ENCODE assay signal across 8 mouse cellular contexts in genomic region chr9:64174766-64175165, GRCm38 (mm10). TPM values are rescaled to one million over a fixed set of nuclear protein-coding genes. Genes with fewer than 3 reads are reported as not detected.
A peak's percentile ranks its signal among the peaks of the same experiment; 100 is the strongest.
DNase-seq lines count a peak whose midpoint lies in the region; ATAC-seq lines count a peak whose summit lies in the region.
"Had no signal": no experiment of that assay in that cellular context is flagged by ENCODE, and none has a peak within 500 bp of the region (broad histone marks: within the 10 kb centered on the region; RNA-seq: fewer than 3 reads in every experiment).

No protein-coding gene starts in this region.

- H3K36me3 ChIP-seq in lung, embryonic 15.5 days: peaks cover 42% of the 10 kb centered on the region
- peaks cover 37% of the 10 kb centered on the region for H3K36me3 ChIP-seq in embryonic facial prominence, embryonic 15.5 days
- peaks cover 24% of the 10 kb centered on the region for H3K36me3 ChIP-seq in limb, embryonic 11.5 days (ENCODE audit: control insufficient read depth, insufficient read depth, low read length)
- H3K36me3 ChIP-seq in stomach, embryonic 15.5 days: peaks cover 36% of the 10 kb centered on the region

- peak overlapping the region; percentile 64 for H3K4me2 ChIP-seq in lung, embryonic 15.5 days
- H3K4me2 ChIP-seq in embryonic facial prominence, embryonic 15.5 days (replicated peaks): peak overlapping the region; percentile 75
- peak overlapping the region; percentile 65; the same call in 1 of the 2 replicates for H3K4me2 ChIP-seq in limb, embryonic 11.5 days (ENCODE audit: low read depth, severe bottlenecking)
- peak overlapping the region; percentile 64 for H3K4me2 ChIP-seq in stomach, embryonic 15.5 days

- H3K27me3 ChIP-seq in lung, embryonic 15.5 days: no peaks in the 10 kb centered on the region
- no peaks in the 10 kb centered on the region for H3K27me3 ChIP-seq in embryonic facial prominence, embryonic 15.5 days
- no peaks in the 10 kb centered on the region for H3K27me3 ChIP-seq in limb, embryonic 11.5 days (ENCODE audit: control insufficient read depth, insufficient read depth, low read length)
- no peaks in the 10 kb centered on the region for H3K27me3 ChIP-seq in stomach, embryonic 15.5 days (replicated peaks)

- H3K27ac ChIP-seq in lung, embryonic 15.5 days: no peak overlapping the region
- no peak overlapping the region for H3K27ac ChIP-seq in embryonic facial prominence, embryonic 15.5 days (replicated peaks)
- no peak overlapping the region for H3K27ac ChIP-seq in limb, embryonic 11.5 days (replicated peaks; ENCODE audit: low read depth, low read length)
- no peak overlapping the region for H3K27ac ChIP-seq in stomach, embryonic 15.5 days

- H3K9ac ChIP-seq in lung, embryonic 15.5 days: no peak overlapping the region
- H3K9ac ChIP-seq in embryonic facial prominence, embryonic 15.5 days: 0 out of 2 replicates have a peak overlapping the region, but pooled peaks have one; percentile 94
- no peak overlapping the region for H3K9ac ChIP-seq in limb, embryonic 11.5 days (ENCODE audit: low read length)
- no peak overlapping the region for H3K9ac ChIP-seq in stomach, embryonic 15.5 days

- no peaks in the 10 kb centered on the region for H3K9me3 ChIP-seq in lung, embryonic 15.5 days
- no peaks in the 10 kb centered on the region for H3K9me3 ChIP-seq in embryonic facial prominence, embryonic 15.5 days (replicated peaks)
- H3K9me3 ChIP-seq in limb, embryonic 11.5 days (ENCODE audit: control insufficient read depth, low read length): no peaks in the 10 kb centered on the region
- H3K9me3 ChIP-seq in stomach, embryonic 15.5 days: no peaks in the 10 kb centered on the region

- ATAC-seq in lung, embryonic 15.5 days (ENCODE audit: borderline replicate concordance, extremely low read depth, low FRiP score, low TSS enrichment): no peak
- no peak for ATAC-seq in embryonic facial prominence, embryonic 15.5 days (ENCODE audit: insufficient number of reproducible peaks, low FRiP score, low TSS enrichment, low read depth)
- no peak for ATAC-seq in limb, embryonic 11.5 days (ENCODE audit: insufficient number of reproducible peaks, low FRiP score, low TSS enrichment, low read depth)
- no peak for ATAC-seq in stomach, embryonic 15.5 days (ENCODE audit: insufficient read depth, low FRiP score, low read depth)
- ATAC-seq: lung, postnatal 0 days had no signal

- no peak for DNase-seq in lung, adult 18-20 months
- no peak for DNase-seq in limb, embryonic 11.5 days (ENCODE audit: low spot score)
- DNase-seq in yolk sac, embryonic 10.5 days (ENCODE audit: low spot score): no peak
- DNase-seq in left cerebral cortex, postnatal 4 days: no peak

- 57% methylated on average over 8 of the region's 8 CpGs for WGBS in lung, embryonic 15.5 days
- WGBS in embryonic facial prominence, embryonic 15.5 days: 62% methylated on average over 8 of the region's 8 CpGs
- WGBS in limb, embryonic 11.5 days: 72% methylated on average over 8 of the region's 8 CpGs
- 62% methylated on average over 8 of the region's 8 CpGs for WGBS in stomach, embryonic 15.5 days

- peaks cover 28% of the 10 kb centered on the region for H3K4me1 ChIP-seq in lung, embryonic 15.5 days
- H3K4me1 ChIP-seq in embryonic facial prominence, embryonic 15.5 days: peaks cover 27% of the 10 kb centered on the region
- H3K4me1 ChIP-seq in limb, embryonic 11.5 days (ENCODE audit: control insufficient read depth, insufficient read depth, low read length): peaks cover 5% of the 10 kb centered on the region; the same call in 1 of the 2 replicates
- H3K4me1 ChIP-seq in stomach, embryonic 15.5 days: peaks cover 3% of the 10 kb centered on the region; the same call in 1 of the 2 replicates

- peak overlapping the region; percentile 86 for H3K4me3 ChIP-seq in lung, embryonic 15.5 days
- peak overlapping the region; percentile 96 for H3K4me3 ChIP-seq in embryonic facial prominence, embryonic 15.5 days (replicated peaks)
- peak overlapping the region; percentile 97 for H3K4me3 ChIP-seq in limb, embryonic 11.5 days (ENCODE audit: low read depth, low read length)
- H3K4me3 ChIP-seq in stomach, embryonic 15.5 days (replicated peaks): peak overlapping the region; percentile 98; the same call in 1 of the 2 replicates

- intact Hi-C loops in left cerebral cortex, postnatal 4 days (cut with DNase I): loop anchor here (5.0 kb wide), 1 partner anchor 78 kb away; the partner anchor contains the start of gene Map2k1

RNA-seq across cellular contexts. Expression of gene Rpl4, which starts 1.6 kb away (rescaled TPM):
- polyA plus RNA-seq in lung, embryonic 15.5 days (2015; fragmentation: Nextera tagmentation; extraction: Ambion mirVana): 1,133 and 1,159 TPM in 2 replicates
- 1,153 and 1,206 TPM in 2 replicates for polyA plus RNA-seq in embryonic facial prominence, embryonic 15.5 days (2015; fragmentation: Nextera tagmentation; extraction: Ambion mirVana)
- polyA plus RNA-seq in limb, embryonic 11.5 days (2014; fragmentation: Nextera tagmentation; extraction: Ambion mirVana): 1,355 and 1,360 TPM in 2 replicates
- polyA plus RNA-seq in stomach, embryonic 15.5 days (2015; fragmentation: Nextera tagmentation; extraction: Ambion mirVana): 1,181 and 1,204 TPM in 2 replicates
- total RNA-seq in left cerebral cortex, postnatal 4 days (2021): 100 to 1,000 TPM; 735 to 744 TPM

RNA-seq across cellular contexts. Expression of gene Zwilch, which starts 1.9 kb away (rescaled TPM):
- 26.3 and 26.6 TPM in 2 replicates for polyA plus RNA-seq in lung, embryonic 15.5 days (2015; fragmentation: Nextera tagmentation; extraction: Ambion mirVana)
- polyA plus RNA-seq in embryonic facial prominence, embryonic 15.5 days (2015; fragmentation: Nextera tagmentation; extraction: Ambion mirVana): 16.3 and 19.5 TPM in 2 replicates
- polyA plus RNA-seq in limb, embryonic 11.5 days (2014; fragmentation: Nextera tagmentation; extraction: Ambion mirVana): 36.0 and 41.3 TPM in 2 replicates
- polyA plus RNA-seq in stomach, embryonic 15.5 days (2015; fragmentation: Nextera tagmentation; extraction: Ambion mirVana): 19.8 and 21.4 TPM in 2 replicates
- total RNA-seq in left cerebral cortex, postnatal 4 days (2021): 1 to 10 TPM; 7.9 to 8.0 TPM

RNA-seq across cellular contexts. Expression of gene Snapc5, which starts 4.3 kb away (rescaled TPM):
- polyA plus RNA-seq in lung, embryonic 15.5 days (2015; fragmentation: Nextera tagmentation; extraction: Ambion mirVana): 30.6 and 32.8 TPM in 2 replicates
- polyA plus RNA-seq in embryonic facial prominence, embryonic 15.5 days (2015; fragmentation: Nextera tagmentation; extraction: Ambion mirVana): 30.2 and 35.3 TPM in 2 replicates
- polyA plus RNA-seq in limb, embryonic 11.5 days (2014; fragmentation: Nextera tagmentation; extraction: Ambion mirVana): 27.2 and 28.8 TPM in 2 replicates
- 31.1 and 32.8 TPM in 2 replicates for polyA plus RNA-seq in stomach, embryonic 15.5 days (2015; fragmentation: Nextera tagmentation; extraction: Ambion mirVana)
- total RNA-seq in left cerebral cortex, postnatal 4 days (2021): 10 to 100 TPM; 18.3 to 18.8 TPM

RNA-seq across cellular contexts. Expression of gene Lctl, which starts 57.8 kb away (rescaled TPM):
- polyA plus RNA-seq in lung, embryonic 15.5 days (2015; fragmentation: Nextera tagmentation; extraction: Ambion mirVana): not detected in 2 replicates
- 0.16 TPM in 1 of 2 replicates, not detected in the other for polyA plus RNA-seq in embryonic facial prominence, embryonic 15.5 days (2015; fragmentation: Nextera tagmentation; extraction: Ambion mirVana)
- not detected in 2 replicates for polyA plus RNA-seq in limb, embryonic 11.5 days (2014; fragmentation: Nextera tagmentation; extraction: Ambion mirVana)
- 0.06 TPM in 1 of 2 replicates, not detected in the other for polyA plus RNA-seq in stomach, embryonic 15.5 days (2015; fragmentation: Nextera tagmentation; extraction: Ambion mirVana)
- total RNA-seq in left cerebral cortex, postnatal 4 days (2021): not detected
- polyA plus RNA-seq: lung, postnatal 0 days had no signal
